Mouse (Mus musculus) lung, postnatal 0 days (tissue): ENCODE measurements around the gene Fgf9. TPM values are rescaled to one million over a fixed set of nuclear protein-coding genes. Genes with fewer than 3 reads are reported as not detected.

ENCODE experiments used
- ATAC-seq: fragments of 200-750 bp; cut with Nextera tagmentation; 2 replicates; pipeline ENCODE4 v1.8.0; 2017; ENCODE audit warnings: moderate library complexity
- DNase-seq: peaks from one replicate; pipeline ENCODE4 v3.0.0-alpha.2; 2016; ENCODE audit warnings: low spot score
- H3K27ac ChIP-seq: fragments of 300-500 bp; sonication (generic); 2 replicates; pipeline ENCODE4 v1.5.1; 2014; ENCODE audit warnings: antibody characterized with exemption, mild to moderate bottlenecking, low read length, mixed read lengths
- H3K27me3 ChIP-seq: fragments of 300-500 bp; sonication (generic); replicated peaks from 2 replicates; pipeline ENCODE4 v1.6.1; 2014; ENCODE audit warnings: low read length, mixed read lengths; ENCODE audit not compliant: insufficient read depth
- H3K36me3 ChIP-seq: fragments of 300-500 bp; sonication (generic); 2 replicates; pipeline ENCODE4 v1.6.1; 2014; ENCODE audit warnings: low read length, mixed read lengths; ENCODE audit not compliant: insufficient read depth
- H3K4me1 ChIP-seq: fragments of 300-500 bp; sonication (generic); 2 replicates; pipeline ENCODE4 v1.6.1; 2014; ENCODE audit warnings: antibody characterized with exemption, low read depth, low read length, mixed read lengths; ENCODE audit not compliant: insufficient read depth
- H3K4me2 ChIP-seq: fragments of 300-500 bp; sonication (generic); replicated peaks from 2 replicates; pipeline ENCODE4 v1.6.1; 2014; ENCODE audit warnings: low read depth, mild to moderate bottlenecking, low read length, moderate library complexity, mixed read lengths
- H3K4me3 ChIP-seq: fragments of 300-500 bp; sonication (generic); 2 replicates; pipeline ENCODE4 v1.5.1; 2014; ENCODE audit warnings: low read depth, low read length
- H3K9ac ChIP-seq: fragments of 300-500 bp; sonication (generic); replicated peaks from 2 replicates; pipeline ENCODE4 v1.6.1; 2014; ENCODE audit warnings: low read depth, mild to moderate bottlenecking
- H3K9me3 ChIP-seq: fragments of 300-500 bp; sonication (generic); 2 replicates; pipeline ENCODE4 v1.6.1; 2016; ENCODE audit warnings: low read length, mixed read lengths
- CTCF ChIP-seq: IDR thresholded peaks from 2 replicates; pipeline ENCODE4 v1.5.1; 2016; ENCODE audit warnings: antibody characterized with exemption, mild to moderate bottlenecking
- EP300 ChIP-seq: IDR thresholded peaks from 2 replicates; pipeline ENCODE4 v1.6.1; 2016; ENCODE audit warnings: antibody characterized with exemption, mild to moderate bottlenecking, control low read depth
- WGBS: fragments of 180-500 bp; shearing (Covaris S2); extraction: QIAGEN DNeasy Blood & Tissue Kit; methylation state at CpG from one replicate; pipeline ENCODE4 v1.1.7; 2014; 5-methylcytosine and 5-hydroxymethylcytosine counted together
- polyA plus RNA-seq: library from polyadenylated mRNA; unstranded; fragments of >200 nt; fragmentation: Nextera tagmentation; extraction: Ambion mirVana; gene quantifications from 2 replicates; pipeline ENCODE4 v1.2.1, GENCODE M21; 2015

The Fgf9 gene
- polyA plus RNA-seq, 1 experiment from 2014 or later = 2.7 TPM

DNA sequence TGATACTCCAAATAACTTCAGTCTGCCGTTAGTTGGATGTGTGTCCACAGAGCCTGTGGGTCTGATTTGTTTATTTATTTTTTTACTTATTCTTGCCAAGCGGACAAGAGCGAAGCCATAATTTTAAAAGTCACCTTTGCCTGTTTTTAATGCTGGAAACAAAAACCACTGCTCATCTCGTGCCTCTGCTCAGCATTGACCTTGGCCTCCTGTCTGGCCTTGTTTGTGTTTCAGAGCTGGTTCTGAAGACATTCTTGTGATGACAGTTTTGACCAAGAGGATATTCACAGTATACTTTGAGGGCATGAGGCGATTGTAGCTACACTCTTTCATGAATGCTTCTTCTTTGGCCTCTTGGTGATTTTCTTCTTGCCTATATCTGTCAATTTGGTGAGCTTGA lies 35.2 kb downstream of the Fgf9 start:
- no peaks in the 10 kb centered on the region for H3K36me3 ChIP-seq
- no peaks in the 10 kb centered on the region for H3K9me3 ChIP-seq
- H3K9ac ChIP-seq = no peak overlapping the region
- no peak overlapping the region for H3K27ac ChIP-seq
- no peak overlapping the region for H3K4me3 ChIP-seq
- ATAC-seq (no peak), DNase-seq (no peak)
- H3K27me3 ChIP-seq = no peaks in the 10 kb centered on the region
- no peaks in the 10 kb centered on the region for H3K4me1 ChIP-seq
- WGBS = 65% methylated on average over 5 of the region's 5 CpGs
- TF ChIP-seq EP300 = no peak
- no peak for TF ChIP-seq CTCF
- H3K4me2 ChIP-seq = no peak overlapping the region

DNA sequence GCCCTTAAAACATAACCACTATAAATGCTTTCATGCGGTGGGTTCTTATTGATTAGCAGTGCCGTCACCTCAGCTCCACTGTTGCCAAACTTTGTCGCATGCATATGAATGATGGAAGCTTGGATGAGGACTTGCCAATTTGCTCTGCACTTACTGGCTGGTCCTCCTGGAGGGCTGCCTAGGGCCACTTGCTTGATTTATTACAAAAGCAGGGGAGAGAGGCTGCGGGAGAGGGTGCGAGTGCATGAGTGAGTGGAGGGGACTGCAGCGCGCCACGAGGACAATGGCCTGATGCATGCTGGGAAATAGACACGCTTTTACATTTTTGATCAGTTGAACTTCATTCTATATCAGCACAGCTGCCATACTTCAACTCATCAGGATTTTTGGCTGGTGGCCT lies 39.3 kb downstream of the Fgf9 start:
- TF ChIP-seq CTCF (no peak), EP300 (no peak)
- DNase-seq (no peak), ATAC-seq (no peak)
- Histone ChIP-seq H3K9ac (no peak overlapping the region), H3K9me3 (no peaks in the 10 kb centered on the region), H3K36me3 (no peaks in the 10 kb centered on the region), H3K27ac (no peak overlapping the region), H3K27me3 (no peaks in the 10 kb centered on the region), H3K4me1 (no peaks in the 10 kb centered on the region), H3K4me3 (no peak overlapping the region), H3K4me2 (no peak overlapping the region)
- WGBS = 85% methylated on average over 9 of the region's 9 CpGs

DNA sequence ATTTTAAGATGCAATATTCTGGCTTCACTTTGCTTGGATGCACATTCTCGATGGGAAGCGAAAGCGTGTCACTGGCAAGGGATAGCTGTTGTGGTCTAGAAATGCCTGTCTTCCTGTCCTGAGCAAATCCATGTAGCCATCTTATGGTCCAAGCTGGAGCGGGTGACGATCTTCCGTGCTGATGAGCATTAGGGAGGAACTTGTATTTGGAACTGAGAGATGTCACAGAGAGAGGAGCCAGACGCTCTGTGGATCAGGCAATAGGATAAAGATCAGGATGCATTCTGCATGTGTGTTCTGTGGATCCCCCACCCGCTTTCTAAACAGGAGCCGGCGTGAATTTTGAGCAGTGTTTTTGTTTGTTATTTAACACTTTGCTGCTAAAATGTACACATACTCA lies 41.2 kb downstream of the Fgf9 start:
- H3K4me2 ChIP-seq = no peak overlapping the region
- TF ChIP-seq EP300 = no peak
- TF ChIP-seq CTCF = no peak
- H3K4me3 ChIP-seq = no peak overlapping the region
- DNase-seq (no peak), ATAC-seq (no peak)
- 86% methylated on average over 10 of the region's 10 CpGs for WGBS
- no peaks in the 10 kb centered on the region for H3K27me3 ChIP-seq
- H3K36me3 ChIP-seq = no peaks in the 10 kb centered on the region
- no peaks in the 10 kb centered on the region for H3K9me3 ChIP-seq
- H3K27ac ChIP-seq = no peak overlapping the region
- H3K4me1 ChIP-seq = no peaks in the 10 kb centered on the region
- no peak overlapping the region for H3K9ac ChIP-seq

DNA sequence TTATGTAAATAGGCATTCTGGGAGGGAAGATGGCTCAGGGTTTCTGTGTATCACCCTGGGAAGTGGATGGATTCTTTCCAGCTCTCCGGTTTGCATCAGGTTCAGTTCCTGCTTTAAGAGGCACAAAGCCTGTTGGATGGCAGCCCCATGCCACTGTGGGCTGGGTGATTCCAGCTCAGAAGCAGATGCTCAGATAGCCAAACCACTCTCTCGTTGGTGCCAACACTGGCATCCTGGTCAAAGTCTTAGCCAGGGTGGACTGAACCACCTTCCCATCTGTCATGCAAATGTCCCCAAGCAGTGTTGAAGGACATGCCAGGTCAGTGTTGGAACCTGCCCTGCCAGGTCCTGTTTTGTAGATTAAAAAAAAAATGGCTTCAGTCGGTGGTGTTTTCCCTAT lies 42.0 kb downstream of the Fgf9 start:
- Histone ChIP-seq H3K27me3 (no peaks in the 10 kb centered on the region), H3K9me3 (no peaks in the 10 kb centered on the region), H3K4me3 (no peak overlapping the region), H3K36me3 (no peaks in the 10 kb centered on the region), H3K4me2 (no peak overlapping the region), H3K27ac (no peak overlapping the region), H3K4me1 (no peaks in the 10 kb centered on the region), H3K9ac (no peak overlapping the region)
- ATAC-seq (no peak), DNase-seq (no peak)
- TF ChIP-seq CTCF (no peak), EP300 (no peak)
- 54% methylated on average over 3 of the region's 3 CpGs for WGBS

DNA sequence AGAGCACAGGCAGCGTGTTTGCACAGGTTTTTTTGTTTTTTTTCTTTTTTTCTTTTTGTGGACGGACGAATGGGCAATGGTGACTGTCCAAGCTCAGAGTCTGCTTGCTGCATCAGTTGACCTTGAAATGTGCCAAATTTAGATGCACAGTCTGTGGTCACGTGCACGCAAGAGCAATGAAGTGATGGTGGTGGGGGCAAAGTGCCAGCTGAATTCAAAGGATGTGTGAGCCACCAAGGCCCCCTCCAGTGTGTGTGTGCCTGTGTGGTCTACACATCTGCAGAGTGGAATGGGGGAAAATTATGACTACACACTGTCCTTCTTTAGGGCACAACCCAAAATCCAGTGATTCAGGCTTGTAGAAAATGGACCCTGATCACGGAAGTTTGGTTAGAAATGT lies 42.8 kb downstream of the Fgf9 start:
- no peak overlapping the region for H3K9ac ChIP-seq
- no peaks in the 10 kb centered on the region for H3K4me1 ChIP-seq
- H3K4me2 ChIP-seq = no peak overlapping the region
- H3K4me3 ChIP-seq = no peak overlapping the region
- 42% methylated on average over 4 of the region's 6 CpGs for WGBS
- DNase-seq (no peak), ATAC-seq (no peak)
- H3K27ac ChIP-seq = no peak overlapping the region
- TF ChIP-seq CTCF (no peak), EP300 (no peak)
- no peaks in the 10 kb centered on the region for H3K27me3 ChIP-seq
- no peaks in the 10 kb centered on the region for H3K36me3 ChIP-seq
- H3K9me3 ChIP-seq = no peaks in the 10 kb centered on the region

DNA sequence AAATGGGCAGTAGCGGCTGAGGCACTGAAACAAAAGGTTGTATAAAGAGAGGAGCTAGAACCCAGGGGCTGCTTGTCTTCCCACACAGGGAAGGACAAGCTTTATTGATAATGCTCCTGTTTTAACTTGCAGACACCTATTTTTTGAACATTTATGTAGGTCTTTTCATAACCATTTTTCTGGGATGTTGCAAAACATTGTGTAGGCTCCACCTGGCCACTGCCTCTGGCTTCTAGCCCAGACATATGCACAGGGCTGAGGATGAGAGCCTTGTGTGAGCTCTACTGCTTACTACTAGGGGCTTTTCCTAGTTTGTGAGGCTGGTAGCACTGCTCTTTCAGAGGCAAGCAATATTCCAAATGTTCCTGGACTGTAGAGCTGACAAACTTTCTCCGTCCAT lies 43.8 kb downstream of the Fgf9 start:
- ATAC-seq = no peak
- H3K9ac ChIP-seq = no peak overlapping the region
- H3K36me3 ChIP-seq = no peaks in the 10 kb centered on the region
- no peaks in the 10 kb centered on the region for H3K9me3 ChIP-seq
- no peak overlapping the region for H3K27ac ChIP-seq
- WGBS = 83% methylated on average over 2 of the region's 2 CpGs
- no peak overlapping the region for H3K4me2 ChIP-seq
- H3K4me1 ChIP-seq = no peaks in the 10 kb centered on the region
- H3K27me3 ChIP-seq = no peaks in the 10 kb centered on the region
- no peak for DNase-seq
- no peak overlapping the region for H3K4me3 ChIP-seq
- TF ChIP-seq CTCF = no peak
- no peak for TF ChIP-seq EP300

DNA sequence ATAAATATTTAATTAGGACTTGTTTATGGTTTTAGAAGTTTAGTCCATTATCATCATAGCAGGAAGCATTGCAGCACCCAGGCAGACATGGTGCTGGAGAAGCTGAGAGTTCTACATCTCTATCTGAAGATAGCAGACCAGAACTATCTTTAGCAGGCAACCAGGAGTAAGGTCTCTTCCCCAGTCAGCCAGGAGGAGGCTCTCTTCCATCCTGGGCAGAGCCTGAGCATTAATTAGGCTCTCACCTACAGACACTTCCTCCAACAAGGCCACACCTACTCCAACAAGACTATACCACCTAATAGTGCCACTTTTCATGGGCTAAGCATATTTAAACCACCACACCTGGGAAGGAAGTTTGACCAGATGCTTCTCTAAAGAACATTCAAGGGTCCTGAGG lies 54.3 kb downstream of the Fgf9 start:
- no peak overlapping the region for H3K27ac ChIP-seq
- H3K36me3 ChIP-seq = no peaks in the 10 kb centered on the region
- ATAC-seq = no peak
- H3K27me3 ChIP-seq = no peaks in the 10 kb centered on the region
- H3K9ac ChIP-seq = no peak overlapping the region
- no peak overlapping the region for H3K4me2 ChIP-seq
- H3K4me1 ChIP-seq = no peaks in the 10 kb centered on the region
- H3K4me3 ChIP-seq = no peak overlapping the region
- DNase-seq = no peak
- no peaks in the 10 kb centered on the region for H3K9me3 ChIP-seq
- TF ChIP-seq CTCF (peak; percentile 35; the same call in 1 of the 2 replicates), EP300 (no peak)
